Mouse (Mus musculus) stomach, postnatal 0 days (tissue): ENCODE measurements around the gene Gm6525. TPM values are rescaled to one million over a fixed set of nuclear protein-coding genes. Genes with fewer than 3 reads are reported as not detected.

Experiments used
- ATAC-seq: fragments of 200-750 bp; cut with Nextera tagmentation; 2 replicates; pipeline ENCODE4 v1.8.0; 2017; ENCODE audit not compliant: low FRiP score, low TSS enrichment
- DNase-seq: peaks from one replicate; pipeline ENCODE4 v3.0.0-alpha.2; 2016; ENCODE audit warnings: low spot score
- H3K27ac ChIP-seq: fragments of 300-500 bp; sonication (generic); replicated peaks from 2 replicates; pipeline ENCODE4 v1.5.1; 2014; ENCODE audit warnings: mild to moderate bottlenecking, control low read depth
- H3K27me3 ChIP-seq: fragments of 300-500 bp; sonication (generic); 2 replicates; pipeline ENCODE4 v1.6.1; 2014; ENCODE audit warnings: low read length; ENCODE audit not compliant: control insufficient read depth, insufficient read depth
- H3K36me3 ChIP-seq: fragments of 300-500 bp; sonication (generic); 2 replicates; pipeline ENCODE4 v1.6.1; 2014; ENCODE audit warnings: low read length, mixed read lengths; ENCODE audit not compliant: control insufficient read depth, insufficient read depth
- H3K4me1 ChIP-seq: fragments of 300-500 bp; sonication (generic); replicated peaks from 2 replicates; pipeline ENCODE4 v1.6.1; 2014; ENCODE audit warnings: antibody characterized with exemption; ENCODE audit not compliant: control insufficient read depth, insufficient read depth
- H3K4me2 ChIP-seq: fragments of 300-500 bp; sonication (generic); replicated peaks from 2 replicates; pipeline ENCODE4 v1.6.1; 2014; ENCODE audit warnings: low read depth, mild to moderate bottlenecking, control low read depth, moderate library complexity
- H3K4me3 ChIP-seq: fragments of 300-500 bp; sonication (generic); 2 replicates; pipeline ENCODE4 v1.5.1; 2014; ENCODE audit warnings: low read depth, low read length, control low read depth
- H3K9ac ChIP-seq: fragments of 300-500 bp; sonication (generic); 2 replicates; pipeline ENCODE4 v1.6.1; 2014; ENCODE audit warnings: mild to moderate bottlenecking, low read length, control low read depth, mixed read lengths
- H3K9me3 ChIP-seq: fragments of 300-500 bp; sonication (generic); 2 replicates; pipeline ENCODE4 v1.6.1; 2016; ENCODE audit warnings: low read length; ENCODE audit not compliant: control insufficient read depth
- CTCF ChIP-seq: IDR thresholded peaks from 2 replicates; pipeline ENCODE4 v1.5.1; 2016; ENCODE audit warnings: antibody characterized with exemption, low read depth, mild to moderate bottlenecking, moderate library complexity
- EP300 ChIP-seq: optimal IDR thresholded peaks from 2 replicates; pipeline ENCODE3; 2016; ENCODE audit warnings: antibody characterized with exemption
- WGBS: fragments of 180-500 bp; shearing (Covaris S2); extraction: QIAGEN DNeasy Blood & Tissue Kit; methylation state at CpG from one replicate; pipeline ENCODE4 v1.1.7; 2014; 5-methylcytosine and 5-hydroxymethylcytosine counted together
- polyA plus RNA-seq: library from polyadenylated mRNA; unstranded; fragments of >200 nt; fragmentation: Nextera tagmentation; extraction: Ambion mirVana; gene quantifications from 2 replicates; pipeline ENCODE4 v1.2.1, GENCODE M21; 2015

Gene Gm6525
- polyA plus RNA-seq, 1 experiment from 2014 or later = 0.75 TPM

- WGBS = 57% methylated on average over 7 of the region's 7 CpGs
- no peaks in the 10 kb centered on the region for H3K27me3 ChIP-seq
- 0 out of 2 replicates have a peak, but pooled peaks have one; percentile 45 for ATAC-seq
These were observed 1.7 kb downstream of the Gm6525 start for GRCm38 (mm10) chr3:84175337-84176315.

GRCm38 (mm10) chr3:84177834-84178233 lies 3.9 kb downstream of the Gm6525 start:
- Histone ChIP-seq H3K36me3 (no peaks in the 10 kb centered on the region; the same call in 1 of the 2 replicates), H3K4me3 (no peak overlapping the region), H3K9ac (no peak overlapping the region), H3K27me3 (no peaks in the 10 kb centered on the region), H3K4me2 (no peak overlapping the region), H3K9me3 (no peaks in the 10 kb centered on the region), H3K4me1 (no peaks in the 10 kb centered on the region), H3K27ac (no peak overlapping the region)
- 54% methylated on average over 2 of the region's 2 CpGs for WGBS
- TF ChIP-seq CTCF = no peak
- TF ChIP-seq EP300 = no peak
- peak; percentile 86 for ATAC-seq
- DNase-seq = peak; percentile 37

More at GRCm38 (mm10) chr3:84175337-84176315, 1.7 kb downstream of the Gm6525 start:
- Histone ChIP-seq H3K4me1 (no peaks in the 10 kb centered on the region), H3K4me3 (no peak overlapping the region), H3K36me3 (no peaks in the 10 kb centered on the region; the same call in 1 of the 2 replicates), H3K9me3 (no peaks in the 10 kb centered on the region), H3K4me2 (no peak overlapping the region), H3K9ac (no peak overlapping the region), H3K27ac (no peak overlapping the region)
- no peak for TF ChIP-seq EP300
- peak; percentile 95 for TF ChIP-seq CTCF
- peak; percentile 80 for DNase-seq

DNA sequence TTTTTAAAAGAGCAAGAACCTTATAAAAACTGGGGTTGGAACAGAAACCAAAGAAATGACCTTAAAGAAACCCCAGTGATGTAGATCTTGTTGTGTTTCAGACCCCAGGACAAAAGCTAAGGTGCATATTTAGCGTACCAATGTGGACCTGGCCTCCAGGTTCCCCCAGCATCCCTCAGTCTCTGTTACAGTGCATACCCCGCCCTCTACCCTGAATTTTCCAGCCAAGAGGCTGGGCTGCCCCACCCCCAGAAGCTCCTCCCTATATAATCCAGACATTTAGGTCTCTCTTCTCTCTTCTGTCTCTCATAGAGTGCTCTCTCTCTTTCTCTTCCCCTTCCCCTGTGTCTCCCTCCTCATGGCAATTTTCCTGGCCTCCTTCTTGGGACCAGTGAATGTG lies 6.4 kb downstream of the Gm6525 start:
- H3K36me3 ChIP-seq = no peaks in the 10 kb centered on the region; the same call in 1 of the 2 replicates
- no peak for ATAC-seq
- H3K27ac ChIP-seq = no peak overlapping the region
- no peak overlapping the region for H3K9ac ChIP-seq
- H3K4me1 ChIP-seq = no peaks in the 10 kb centered on the region
- no peak for DNase-seq
- WGBS = 81% methylated on average over 2 of the region's 2 CpGs
- no peak overlapping the region for H3K4me3 ChIP-seq
- H3K9me3 ChIP-seq = no peaks in the 10 kb centered on the region
- TF ChIP-seq EP300 (no peak), CTCF (no peak)
- H3K4me2 ChIP-seq = no peak overlapping the region
- H3K27me3 ChIP-seq = no peaks in the 10 kb centered on the region

DNA sequence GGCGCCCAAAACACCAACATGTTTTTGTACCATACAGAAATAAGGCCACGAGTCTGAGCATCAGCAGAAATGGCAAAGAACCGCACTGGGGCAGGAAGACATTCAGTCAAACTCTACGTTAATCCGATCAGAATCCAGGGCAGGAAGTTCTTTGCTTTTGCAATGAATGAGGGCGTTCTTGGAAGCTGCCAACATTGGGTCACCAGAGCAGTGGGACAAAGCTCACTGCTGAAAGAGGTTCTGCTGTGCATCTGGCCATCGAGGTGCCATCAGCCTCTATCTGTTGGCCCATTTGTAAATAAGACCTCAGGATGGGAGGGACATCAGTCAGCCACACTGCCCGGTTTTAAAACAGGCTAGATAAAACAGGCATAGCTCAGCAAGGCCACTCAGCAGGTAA lies 7.2 kb downstream of the Gm6525 start:
- Histone ChIP-seq H3K9ac (no peak overlapping the region), H3K4me1 (no peaks in the 10 kb centered on the region), H3K9me3 (no peaks in the 10 kb centered on the region), H3K4me3 (no peak overlapping the region), H3K27me3 (no peaks in the 10 kb centered on the region), H3K36me3 (no peaks in the 10 kb centered on the region; the same call in 1 of the 2 replicates), H3K27ac (no peak overlapping the region), H3K4me2 (no peak overlapping the region)
- no peak for TF ChIP-seq CTCF
- no peak for TF ChIP-seq EP300
- ATAC-seq (no peak), DNase-seq (no peak)
- WGBS = 48% methylated on average over 8 of the region's 8 CpGs

- Histone ChIP-seq H3K4me3 (no peak overlapping the region), H3K9ac (no peak overlapping the region), H3K4me1 (no peaks in the 10 kb centered on the region), H3K9me3 (no peaks in the 10 kb centered on the region), H3K36me3 (no peaks in the 10 kb centered on the region; the same call in 1 of the 2 replicates), H3K4me2 (no peak overlapping the region), H3K27me3 (no peaks in the 10 kb centered on the region), H3K27ac (no peak overlapping the region)
- DNase-seq = peak; percentile 5
- ATAC-seq = no peak
- WGBS = 62% methylated on average over 4 of the region's 4 CpGs
- no peak for TF ChIP-seq CTCF
- TF ChIP-seq EP300 = no peak
These were observed 7.8 kb downstream of the Gm6525 start for GRCm38 (mm10) chr3:84181717-84182116.
